Mouse (Mus musculus): ENCODE measurements at regions not wholly inside any gene's neighbourhood (a gene's known extent, or its start where the extent isn't known, plus 50 kb on each side); places are given as distances from the start of the nearest gene placed in this dataset.

- no peak for TF ChIP-seq CTCF (IDR thresholded peaks at IDR 0.05; ENCODE audit: low read depth)
- no peak for TF ChIP-seq EP300 (IDR thresholded peaks at IDR 0.05; ENCODE audit: low read depth)
These were observed 137.8 kb downstream of the Unc5cl start for GRCm38 (mm10) chr17:48592457-48592856.

Data from liver, embryonic 14.5 days (tissue).